Mouse (Mus musculus): ENCODE data around the gene Ercc6. TPM values are rescaled to one million over a fixed set of nuclear protein-coding genes. Genes with fewer than 3 reads are reported as not detected.
A peak's percentile ranks its signal among the peaks of the same experiment; 100 is the strongest.

Ercc6 gene
- polyA plus RNA-seq, 1 experiment from 2014 or later: 19.2 TPM

DNA sequence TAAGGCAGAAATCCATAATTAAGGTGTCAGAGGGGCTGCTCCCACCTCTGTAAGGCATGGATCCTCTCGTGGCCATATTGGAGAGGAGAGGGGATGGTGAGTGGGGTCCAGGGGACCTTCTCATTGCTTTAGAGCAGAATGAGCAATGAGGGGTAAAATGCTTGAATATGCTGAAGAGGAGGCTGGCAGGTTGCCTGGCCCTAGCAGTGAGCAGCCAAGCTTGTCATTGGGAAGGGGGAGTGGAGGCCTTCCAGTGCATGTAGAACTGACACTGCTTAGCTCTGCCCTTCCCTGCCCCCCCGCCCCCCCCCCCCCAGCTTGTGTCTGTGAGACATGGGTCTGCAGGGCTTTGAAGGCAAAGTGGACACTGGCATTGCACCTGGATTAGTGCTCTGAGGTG is 114.0 kb downstream of the Ercc6 start:
- no peak overlapping the region for H3K27ac ChIP-seq
- no peak overlapping the region for H3K4me2 ChIP-seq

DNA sequence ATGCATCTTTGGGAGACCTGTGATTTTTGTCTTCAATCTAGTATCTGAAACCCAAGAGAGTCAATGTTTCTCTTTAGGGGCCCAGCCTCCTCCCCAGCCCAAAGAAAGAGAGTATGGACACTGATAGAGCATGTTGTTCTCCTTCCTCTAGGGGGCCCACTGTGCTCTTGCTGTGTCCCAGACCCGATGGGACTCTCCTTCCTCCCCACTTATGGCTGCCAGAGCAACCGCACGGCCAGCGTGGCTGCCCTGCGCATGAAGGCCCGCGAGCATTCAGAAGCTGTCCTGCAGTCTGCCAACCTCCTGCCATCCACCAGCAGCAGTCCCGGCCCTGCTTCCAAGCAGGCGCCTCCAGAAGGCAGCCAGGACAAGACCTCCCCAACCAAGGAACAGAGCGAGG is 115.3 kb downstream of the Ercc6 start:
- Histone ChIP-seq H3K27ac (no peak overlapping the region), H3K4me2 (0 out of 2 replicates have a peak overlapping the region, but pooled peaks have one; percentile 20), H3K9ac (no peak overlapping the region), H3K27me3 (no peaks in the 10 kb centered on the region), H3K9me3 (replicated peaks) (no peaks in the 10 kb centered on the region), H3K4me1 (no peaks in the 10 kb centered on the region), H3K36me3 (no peaks in the 10 kb centered on the region), H3K4me3 (replicated peaks) (no peak overlapping the region)
- ATAC-seq (replicated peaks; ENCODE audit: low FRiP score): no peak
- WGBS: 52% methylated on average over 10 of the region's 10 CpGs

More for the DNA sequence above, 114.0 kb downstream of the Ercc6 start:
- no peaks in the 10 kb centered on the region for H3K9me3 ChIP-seq (replicated peaks)
- no peaks in the 10 kb centered on the region for H3K27me3 ChIP-seq
- no peaks in the 10 kb centered on the region for H3K36me3 ChIP-seq
- ATAC-seq (replicated peaks; ENCODE audit: low FRiP score): no peak
- no peaks in the 10 kb centered on the region for H3K4me1 ChIP-seq
- WGBS: 46% methylated on average over 2 of the region's 2 CpGs
- H3K9ac ChIP-seq: no peak overlapping the region
- no peak overlapping the region for H3K4me3 ChIP-seq (replicated peaks)

Other genes with a start within 250 kb of the Ercc6 start
- gene Ogdhl, start 191.5 kb upstream of the Ercc6 start, polyA plus RNA-seq (2015; fragmentation: Nextera tagmentation; extraction: Ambion mirVana): 10.3 and 10.5 TPM in 2 replicates
- not detected in 2 replicates for gene 1700024G13Rik, start 125.1 kb upstream of the Ercc6 start, polyA plus RNA-seq (2015; fragmentation: Nextera tagmentation; extraction: Ambion mirVana)
- 0.36 TPM in 2 replicates for gene Slc18a3, start 48.7 kb upstream of the Ercc6 start, polyA plus RNA-seq (2015; fragmentation: Nextera tagmentation; extraction: Ambion mirVana)
- gene Chat, start 47.5 kb upstream of the Ercc6 start, polyA plus RNA-seq (2015; fragmentation: Nextera tagmentation; extraction: Ambion mirVana): not detected in 2 replicates
- gene Prrxl1, start 85.9 kb downstream of the Ercc6 start, polyA plus RNA-seq (2015; fragmentation: Nextera tagmentation; extraction: Ambion mirVana): 0.14 and 0.49 TPM in 2 replicates
- 0.14 and 0.31 TPM in 2 replicates for gene 3425401B19Rik, start 171.8 kb downstream of the Ercc6 start, polyA plus RNA-seq (2015; fragmentation: Nextera tagmentation; extraction: Ambion mirVana)